Mouse (Mus musculus) brain, embryonic 18.5 days (tissue): ENCODE measurements at regions not wholly inside any gene's neighbourhood (a gene's known extent, or its start where the extent isn't known, plus 50 kb on each side); places are given as distances from the start of the nearest gene placed in this dataset.

Source experiments
- DNase-seq: peaks from one replicate; pipeline ENCODE4 v3.0.0-alpha.2; 2012; ENCODE audit warnings: low read depth, low spot score

- no peak for DNase-seq
Observed at GRCm38 (mm10) chr2:10816374-10816773, 355.5 kb upstream of the Prkcq start.

- peak; percentile 58 for DNase-seq
Observed at GRCm38 (mm10) chr2:10825278-10826133, 346.4 kb upstream of the Prkcq start.

DNA sequence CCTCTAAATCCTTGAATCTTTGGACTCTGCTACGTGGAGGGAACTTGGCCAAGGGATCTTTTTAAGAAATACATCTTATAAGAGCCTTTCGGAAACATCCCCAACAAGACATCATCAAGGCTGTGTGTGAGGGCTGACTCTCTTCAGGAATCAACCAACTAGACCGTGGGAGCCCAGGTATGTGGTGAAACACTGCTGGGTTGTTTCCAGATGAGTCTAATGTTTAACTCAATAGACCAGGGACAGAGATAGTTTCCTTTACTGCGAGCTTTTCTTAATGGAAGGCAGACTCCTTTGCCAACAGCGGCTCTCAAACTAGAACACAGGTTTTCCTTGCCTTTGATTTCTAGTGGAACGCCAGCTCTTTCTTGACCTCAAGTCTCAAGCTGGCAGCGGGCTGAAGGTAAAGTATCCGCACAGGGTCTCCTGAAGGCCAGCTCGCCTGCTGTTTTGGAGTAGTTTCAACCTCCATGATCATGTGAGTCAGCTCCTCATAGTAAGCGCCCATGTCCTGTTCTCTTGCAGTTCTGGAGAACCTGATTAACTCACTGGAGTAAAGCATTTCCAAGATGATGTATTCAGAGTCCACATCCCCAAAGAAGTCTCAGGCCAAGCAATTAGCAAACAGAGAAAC lies 345.7 kb upstream of the Prkcq start:
- DNase-seq, result no peak

DNA sequence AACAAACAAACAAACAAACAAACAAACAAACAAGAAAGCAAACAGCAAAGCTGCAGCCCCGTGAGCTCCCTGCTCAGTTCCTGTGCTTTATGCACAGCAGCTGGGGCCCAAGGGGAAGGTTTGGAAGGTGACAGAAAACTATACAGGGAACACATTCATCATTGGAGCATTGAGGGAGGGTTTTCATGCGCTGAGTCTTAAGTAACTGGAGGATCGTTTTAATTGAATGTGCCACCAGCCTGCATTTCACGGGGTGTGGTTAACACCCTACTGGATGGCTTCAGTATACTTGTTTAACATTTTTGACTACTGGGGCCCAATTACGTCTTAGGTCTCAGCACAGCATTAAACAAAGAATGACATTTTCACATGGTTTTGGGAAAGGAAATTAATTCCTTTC lies 331.9 kb upstream of the Prkcq start:
- no peak for DNase-seq

GRCm38 (mm10) chr2:10861654-10862292 lies 310.1 kb upstream of the Prkcq start:
- DNase-seq, result no peak

- DNase-seq, result no peak
Observed at GRCm38 (mm10) chr2:10864451-10864850, 307.5 kb upstream of the Prkcq start.

GRCm38 (mm10) chr2:10874303-10874702 lies 297.6 kb upstream of the Prkcq start:
- DNase-seq, result no peak

GRCm38 (mm10) chr2:10901926-10902325 lies 270.0 kb upstream of the Prkcq start:
- no peak for DNase-seq

DNA sequence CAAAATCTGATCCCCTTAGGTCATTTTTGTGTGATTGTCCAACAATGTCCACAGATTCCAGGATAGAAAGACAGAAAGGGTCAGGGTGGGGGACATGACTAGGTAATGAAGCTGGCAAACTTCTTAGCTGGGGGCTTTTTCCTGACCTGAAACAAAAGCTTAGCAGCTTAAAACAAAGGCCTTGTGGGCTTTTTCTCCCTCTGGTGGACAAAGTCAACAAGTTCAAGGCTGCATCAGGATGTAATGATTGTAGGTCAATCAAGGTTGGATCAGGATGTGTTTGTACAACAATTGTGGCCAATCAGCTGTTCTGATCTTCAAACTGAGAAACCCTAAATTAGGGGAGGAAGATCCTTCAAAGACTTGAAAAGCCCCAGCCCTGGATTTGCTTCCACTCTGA lies 252.0 kb upstream of the Prkcq start:
- DNase-seq, result no peak

GRCm38 (mm10) chr2:10920686-10921485 lies 251.0 kb upstream of the Prkcq start:
- no peak for DNase-seq

GRCm38 (mm10) chr2:10921486-10922450 lies 250.1 kb upstream of the Prkcq start:
- DNase-seq, result no peak

GRCm38 (mm10) chr2:10923984-10924383 lies 247.9 kb upstream of the Prkcq start:
- no peak for DNase-seq

DNA sequence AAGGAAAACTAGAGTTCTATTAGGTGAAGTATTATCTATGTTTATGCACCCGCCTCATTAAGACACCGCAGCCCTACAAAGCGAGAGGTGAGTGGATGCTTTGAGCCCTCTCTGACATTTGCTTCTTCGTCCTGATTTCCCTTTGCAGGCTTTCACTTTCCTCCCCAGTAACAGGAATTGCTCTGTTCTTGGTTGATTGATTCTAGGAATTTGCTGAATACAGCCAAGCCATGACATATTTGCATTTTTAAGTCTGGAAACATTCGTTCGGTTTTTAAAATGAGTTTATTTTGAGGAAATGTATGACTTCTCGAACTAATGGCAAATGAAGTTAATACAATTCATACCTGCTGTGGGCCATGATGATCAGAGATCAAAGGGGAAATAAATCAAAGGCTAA lies 246.5 kb upstream of the Prkcq start:
- DNase-seq, result no peak

GRCm38 (mm10) chr2:10937405-10937804 lies 234.5 kb upstream of the Prkcq start:
- no peak for DNase-seq

GRCm38 (mm10) chr2:10965224-10965623 lies 206.7 kb upstream of the Prkcq start:
- DNase-seq, result no peak

DNA sequence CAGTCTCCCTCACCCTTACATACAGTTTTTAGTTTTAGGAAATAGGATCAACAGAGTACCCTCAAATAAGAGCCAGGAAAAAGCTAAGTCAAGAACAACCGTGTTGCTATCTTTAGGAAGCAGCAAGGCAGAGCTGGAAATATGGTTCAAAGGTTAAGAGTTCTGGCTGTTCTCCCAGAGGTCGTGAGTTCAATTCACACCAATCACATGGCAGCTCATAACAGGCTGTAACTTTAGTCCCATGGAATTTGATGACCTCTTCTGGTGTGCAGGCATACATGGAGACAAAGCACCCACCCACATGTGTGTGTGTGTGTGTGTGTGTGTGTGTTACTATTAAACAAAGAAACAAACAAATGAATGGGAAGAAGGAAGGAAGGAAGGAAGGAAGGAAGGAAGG lies 205.0 kb upstream of the Prkcq start:
- DNase-seq, result no peak

- DNase-seq, result no peak
Observed at GRCm38 (mm10) chr2:10969111-10969689, 202.7 kb upstream of the Prkcq start.

DNA sequence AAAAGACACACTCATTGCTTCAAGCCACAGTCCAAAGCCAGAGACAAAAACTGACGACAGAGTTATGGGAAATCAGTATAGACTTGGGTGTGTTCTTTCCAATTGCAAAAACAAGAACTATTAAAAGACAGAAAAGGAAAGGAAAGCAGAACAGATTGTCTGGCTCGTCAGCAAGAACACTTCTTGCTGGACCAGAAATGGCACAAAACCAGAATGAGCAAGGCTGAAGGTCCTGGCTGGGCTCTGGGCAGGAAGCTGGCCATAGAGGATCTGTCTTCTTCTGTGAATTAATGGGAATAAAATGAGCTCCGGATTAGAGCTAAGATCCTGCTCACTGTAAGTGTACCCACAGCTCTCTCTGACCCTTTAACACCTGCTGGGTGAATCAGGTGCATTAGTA lies 199.9 kb upstream of the Prkcq start:
- no peak for DNase-seq

DNA sequence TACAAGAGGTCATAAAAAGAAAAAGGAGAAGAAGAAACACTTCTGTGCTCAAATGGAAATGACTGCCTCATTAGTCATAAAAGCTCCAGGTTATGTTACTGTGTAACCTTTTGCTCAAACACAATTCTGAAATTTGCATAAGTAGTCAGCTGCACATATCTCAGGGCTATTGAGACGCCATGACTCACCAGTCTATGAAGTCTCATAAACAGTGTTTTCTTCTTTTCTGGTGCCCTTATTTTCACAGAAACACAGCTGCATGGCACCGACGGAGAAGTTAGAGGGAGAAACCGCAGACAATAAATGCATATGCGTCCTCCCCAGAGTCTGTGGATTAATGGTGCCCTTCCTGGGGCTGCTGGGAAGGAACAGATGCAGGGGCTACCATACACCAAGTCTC lies 193.1 kb upstream of the Prkcq start:
- DNase-seq, result no peak

- DNase-seq, result peak; percentile 50
Observed at GRCm38 (mm10) chr2:10986101-10986500, 185.8 kb upstream of the Prkcq start.
